Mouse (Mus musculus) limb, embryonic 13.5 days (tissue): ENCODE data around the gene Bcl2l13. TPM values are rescaled to one million over a fixed set of nuclear protein-coding genes. Genes with fewer than 3 reads are reported as not detected.

Experiments used
- ATAC-seq: fragments of 200-750 bp; cut with Nextera tagmentation; 2 replicates; pipeline ENCODE4 v1.8.0; 2017; ENCODE audit warnings: low read depth, moderate number of reproducible peaks, moderate TSS enrichment; ENCODE audit not compliant: low FRiP score
- H3K27ac ChIP-seq: fragments of 300-500 bp; sonication (generic); 2 replicates; pipeline ENCODE4 v1.5.1; 2015; ENCODE audit warnings: inconsistent platforms, mild to moderate bottlenecking, moderate library complexity
- H3K27me3 ChIP-seq: fragments of 300-500 bp; sonication (generic); 2 replicates; pipeline ENCODE4 v1.6.1; 2015; ENCODE audit warnings: mild to moderate bottlenecking, inconsistent platforms
- H3K36me3 ChIP-seq: fragments of 300-500 bp; sonication (generic); 2 replicates; pipeline ENCODE4 v1.6.1; 2015; ENCODE audit warnings: inconsistent platforms, mild to moderate bottlenecking, moderate library complexity
- H3K4me1 ChIP-seq: fragments of 300-500 bp; sonication (generic); 2 replicates; pipeline ENCODE4 v1.6.1; 2015; ENCODE audit warnings: inconsistent platforms
- H3K4me2 ChIP-seq: fragments of 300-500 bp; sonication (generic); replicated peaks from 2 replicates; pipeline ENCODE4 v1.6.1; 2015; ENCODE audit warnings: inconsistent platforms, mild to moderate bottlenecking, moderate library complexity
- H3K4me3 ChIP-seq: fragments of 300-500 bp; sonication (generic); 2 replicates; pipeline ENCODE4 v1.5.1; 2015; ENCODE audit warnings: moderate library complexity, mild to moderate bottlenecking, inconsistent platforms
- H3K9ac ChIP-seq: fragments of 300-500 bp; sonication (generic); 2 replicates; pipeline ENCODE4 v1.6.1; 2015; ENCODE audit warnings: mild to moderate bottlenecking, inconsistent platforms
- H3K9me3 ChIP-seq: fragments of 300-500 bp; sonication (generic); 2 replicates; pipeline ENCODE4 v1.6.1; 2016; ENCODE audit warnings: inconsistent platforms
- WGBS: fragments of 180-500 bp; shearing (Covaris S2); methylation state at CpG from one replicate; pipeline ENCODE4 v1.1.7; 2015; 5-methylcytosine and 5-hydroxymethylcytosine counted together
- polyA plus RNA-seq: library from polyadenylated mRNA; unstranded; fragments of >200 nt; fragmentation: Nextera tagmentation; extraction: Ambion mirVana; gene quantifications from 2 replicates; pipeline ENCODE4 v1.2.1, GENCODE M21; 2015

The Bcl2l13 gene
- polyA plus RNA-seq, 1 experiment from 2014 or later: 31.3 TPM

- no peak overlapping the region for H3K9ac ChIP-seq
- H3K36me3 ChIP-seq: peaks cover 4% of the 10 kb centered on the region; the same call in 1 of the 2 replicates
- H3K4me2 ChIP-seq: no peak overlapping the region
- no peak overlapping the region for H3K4me3 ChIP-seq
- no peak overlapping the region for H3K27ac ChIP-seq
- H3K4me1 ChIP-seq: peaks cover 4% of the 10 kb centered on the region; the same call in 1 of the 2 replicates
- no peaks in the 10 kb centered on the region for H3K27me3 ChIP-seq
- WGBS: 35% methylated on average over 2 of the region's 2 CpGs
- peaks cover 3% of the 10 kb centered on the region; the same call in 1 of the 2 replicates for H3K9me3 ChIP-seq
- no peak for ATAC-seq
Observed at GRCm38 (mm10) chr6:120926880-120927279, 90.9 kb downstream of the Bcl2l13 start.

GRCm38 (mm10) chr6:120927765-120928164 lies 91.8 kb downstream of the Bcl2l13 start:
- H3K36me3 ChIP-seq: peaks cover 13% of the 10 kb centered on the region
- 70% methylated on average over 3 of the region's 3 CpGs for WGBS
- H3K4me3 ChIP-seq: no peak overlapping the region
- H3K9ac ChIP-seq: no peak overlapping the region
- ATAC-seq: no peak
- H3K4me2 ChIP-seq: no peak overlapping the region
- no peak overlapping the region for H3K27ac ChIP-seq
- no peaks in the 10 kb centered on the region for H3K9me3 ChIP-seq
- H3K4me1 ChIP-seq: peaks cover 4% of the 10 kb centered on the region; the same call in 1 of the 2 replicates
- H3K27me3 ChIP-seq: no peaks in the 10 kb centered on the region

- no peak overlapping the region for H3K27ac ChIP-seq
- H3K4me1 ChIP-seq: peaks cover 4% of the 10 kb centered on the region; the same call in 1 of the 2 replicates
- no peak overlapping the region for H3K4me2 ChIP-seq
- 33% methylated on average over 1 of the region's 1 CpGs for WGBS
- H3K9ac ChIP-seq: no peak overlapping the region
- H3K4me3 ChIP-seq: no peak overlapping the region
- no peak for ATAC-seq
- peaks cover 23% of the 10 kb centered on the region for H3K36me3 ChIP-seq
- H3K27me3 ChIP-seq: no peaks in the 10 kb centered on the region
- no peaks in the 10 kb centered on the region for H3K9me3 ChIP-seq
Observed at GRCm38 (mm10) chr6:120929421-120929820, 93.4 kb downstream of the Bcl2l13 start.

- ATAC-seq: no peak
- no peaks in the 10 kb centered on the region for H3K27me3 ChIP-seq
- H3K36me3 ChIP-seq: peaks cover 30% of the 10 kb centered on the region
- H3K9me3 ChIP-seq: no peaks in the 10 kb centered on the region
- H3K9ac ChIP-seq: no peak overlapping the region
- no peak overlapping the region for H3K27ac ChIP-seq
- no peak overlapping the region for H3K4me3 ChIP-seq
- 74% methylated on average over 6 of the region's 6 CpGs for WGBS
- H3K4me1 ChIP-seq: peaks cover 4% of the 10 kb centered on the region; the same call in 1 of the 2 replicates
- H3K4me2 ChIP-seq: no peak overlapping the region
Observed at GRCm38 (mm10) chr6:120930450-120931306, 94.7 kb downstream of the Bcl2l13 start.

GRCm38 (mm10) chr6:120932597-120932996 lies 96.6 kb downstream of the Bcl2l13 start:
- Histone ChIP-seq H3K4me2 (no peak overlapping the region), H3K36me3 (peaks cover 30% of the 10 kb centered on the region), H3K4me3 (no peak overlapping the region), H3K9ac (no peak overlapping the region), H3K4me1 (peaks cover 4% of the 10 kb centered on the region; the same call in 1 of the 2 replicates), H3K27me3 (no peaks in the 10 kb centered on the region), H3K9me3 (no peaks in the 10 kb centered on the region), H3K27ac (no peak overlapping the region)
- 94% methylated on average over 12 of the region's 12 CpGs for WGBS
- no peak for ATAC-seq

- ATAC-seq: no peak
- Histone ChIP-seq H3K27ac (no peak overlapping the region), H3K4me2 (no peak overlapping the region), H3K36me3 (peaks cover 30% of the 10 kb centered on the region), H3K9me3 (no peaks in the 10 kb centered on the region), H3K27me3 (no peaks in the 10 kb centered on the region), H3K4me3 (no peak overlapping the region), H3K9ac (no peak overlapping the region), H3K4me1 (peaks cover 4% of the 10 kb centered on the region; the same call in 1 of the 2 replicates)
- 85% methylated on average over 7 of the region's 7 CpGs for WGBS
Observed at GRCm38 (mm10) chr6:120933670-120934069, 97.7 kb downstream of the Bcl2l13 start.

GRCm38 (mm10) chr6:120934176-120934575 lies 98.2 kb downstream of the Bcl2l13 start:
- Histone ChIP-seq H3K27ac (no peak overlapping the region), H3K27me3 (no peaks in the 10 kb centered on the region), H3K4me2 (no peak overlapping the region), H3K4me3 (no peak overlapping the region), H3K9ac (no peak overlapping the region), H3K4me1 (peaks cover 4% of the 10 kb centered on the region; the same call in 1 of the 2 replicates), H3K36me3 (peaks cover 30% of the 10 kb centered on the region), H3K9me3 (no peaks in the 10 kb centered on the region)
- WGBS: 77% methylated on average over 4 of the region's 4 CpGs
- no peak for ATAC-seq

- WGBS: 89% methylated on average over 16 of the region's 16 CpGs
- Histone ChIP-seq H3K36me3 (peaks cover 23% of the 10 kb centered on the region), H3K4me1 (no peaks in the 10 kb centered on the region), H3K9me3 (no peaks in the 10 kb centered on the region), H3K27me3 (no peaks in the 10 kb centered on the region), H3K27ac (no peak overlapping the region), H3K9ac (no peak overlapping the region), H3K4me3 (no peak overlapping the region), H3K4me2 (no peak overlapping the region)
- no peak for ATAC-seq
Observed at GRCm38 (mm10) chr6:120937104-120937617, 101.1 kb downstream of the Bcl2l13 start.

GRCm38 (mm10) chr6:120937999-120938608 lies 102.1 kb downstream of the Bcl2l13 start:
- no peak overlapping the region for H3K9ac ChIP-seq
- 79% methylated on average over 11 of the region's 11 CpGs for WGBS
- H3K4me3 ChIP-seq: no peak overlapping the region
- H3K27ac ChIP-seq: no peak overlapping the region
- ATAC-seq: no peak
- no peaks in the 10 kb centered on the region for H3K9me3 ChIP-seq
- H3K36me3 ChIP-seq: peaks cover 14% of the 10 kb centered on the region
- H3K4me2 ChIP-seq: no peak overlapping the region
- no peaks in the 10 kb centered on the region for H3K4me1 ChIP-seq
- no peaks in the 10 kb centered on the region for H3K27me3 ChIP-seq

- H3K27ac ChIP-seq: no peak overlapping the region
- 94% methylated on average over 12 of the region's 12 CpGs for WGBS
- H3K9ac ChIP-seq: no peak overlapping the region
- ATAC-seq: no peak
- H3K9me3 ChIP-seq: no peaks in the 10 kb centered on the region
- H3K4me3 ChIP-seq: no peak overlapping the region
- no peaks in the 10 kb centered on the region for H3K4me1 ChIP-seq
- peaks cover 12% of the 10 kb centered on the region for H3K36me3 ChIP-seq
- H3K4me2 ChIP-seq: no peak overlapping the region
- no peaks in the 10 kb centered on the region for H3K27me3 ChIP-seq
Observed at GRCm38 (mm10) chr6:120938763-120939450, 102.9 kb downstream of the Bcl2l13 start.

- H3K4me2 ChIP-seq: no peak overlapping the region
- no peaks in the 10 kb centered on the region for H3K9me3 ChIP-seq
- no peaks in the 10 kb centered on the region for H3K4me1 ChIP-seq
- H3K9ac ChIP-seq: no peak overlapping the region
- no peaks in the 10 kb centered on the region for H3K27me3 ChIP-seq
- ATAC-seq: no peak
- H3K4me3 ChIP-seq: no peak overlapping the region
- H3K36me3 ChIP-seq: peaks cover 3% of the 10 kb centered on the region
- 87% methylated on average over 3 of the region's 3 CpGs for WGBS
- no peak overlapping the region for H3K27ac ChIP-seq
Observed at GRCm38 (mm10) chr6:120939783-120940182, 103.8 kb downstream of the Bcl2l13 start.
